Mouse (Mus musculus) lung, postnatal 4 days (tissue): Measurements from ENCODE around the gene Cisd2.

ENCODE experiments used
- DNase-seq, 2 experiments: peaks; one replicate each; pipeline ENCODE4 v3.0.0; 2021

The Cisd2 gene

GRCm38 (mm10) chr3:135409219-135409618, 14.5 kb downstream of the Cisd2 start:
- no peak for DNase-seq

GRCm38 (mm10) chr3:135407351-135407750, 16.4 kb downstream of the Cisd2 start:
- DNase-seq = no peak

- DNase-seq = no peak
These were observed 19.1 kb downstream of the Cisd2 start for GRCm38 (mm10) chr3:135404599-135404998.

GRCm38 (mm10) chr3:135403856-135404255, 19.9 kb downstream of the Cisd2 start:
- no peak for DNase-seq

- no peak for DNase-seq
These were observed 20.5 kb downstream of the Cisd2 start for GRCm38 (mm10) chr3:135403211-135403610.

GRCm38 (mm10) chr3:135402201-135402658, 21.5 kb downstream of the Cisd2 start:
- DNase-seq = peak; percentile 85 to 90

- DNase-seq = no peak
These were observed 26.6 kb downstream of the Cisd2 start for GRCm38 (mm10) chr3:135397112-135397511.

GRCm38 (mm10) chr3:135396081-135396480, 27.6 kb downstream of the Cisd2 start:
- DNase-seq = no peak

- DNase-seq = no peak
These were observed 28.6 kb downstream of the Cisd2 start for GRCm38 (mm10) chr3:135395085-135395484.

GRCm38 (mm10) chr3:135393186-135393585, 30.5 kb downstream of the Cisd2 start:
- DNase-seq = no peak

GRCm38 (mm10) chr3:135379868-135380267, 43.9 kb downstream of the Cisd2 start:
- no peak for DNase-seq

GRCm38 (mm10) chr3:135377445-135377844, 46.3 kb downstream of the Cisd2 start:
- DNase-seq = no peak

GRCm38 (mm10) chr3:135375836-135376235, 47.9 kb downstream of the Cisd2 start:
- no peak for DNase-seq

- DNase-seq = no peak
These were observed 66.3 kb downstream of the Cisd2 start for GRCm38 (mm10) chr3:135357394-135357793.
